Mouse (Mus musculus): Measurements from ENCODE around the gene Celf2. TPM values are rescaled to one million over a fixed set of nuclear protein-coding genes. Genes with fewer than 3 reads are reported as not detected.
A peak's percentile ranks its signal among the peaks of the same experiment; 100 is the strongest.

The Celf2 gene
- polyA plus RNA-seq, 1 experiment from 2014 or later: 25.2 TPM

DNA sequence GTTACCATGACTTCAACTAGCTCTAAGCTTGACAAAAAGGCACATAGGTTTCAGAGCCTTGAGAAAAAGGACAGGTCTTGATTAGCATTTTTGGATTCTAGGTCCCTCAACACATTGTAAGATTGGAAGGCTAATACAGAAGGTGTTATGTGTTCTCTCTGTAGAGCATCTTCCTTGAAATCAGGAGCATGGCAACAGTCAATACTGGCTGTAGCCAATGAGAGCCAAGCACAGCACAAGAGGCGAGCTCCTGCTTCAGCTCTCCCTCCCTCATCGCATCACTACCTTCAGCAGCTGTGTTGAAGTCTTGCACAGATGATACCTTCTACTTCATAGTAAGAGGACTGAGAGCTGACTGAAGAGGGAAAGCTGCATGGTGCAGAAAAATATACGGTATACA, 890.5 kb downstream of the Celf2 start:
- H3K27me3 ChIP-seq: no peaks in the 10 kb centered on the region
- in situ Hi-C loops (cut with MboI; ENCODE audit: low pct_unique_long_range_greater_than_20kb): no loop called here
- ChIA-PET CTCF (interaction anchor here (1.1 kb wide), 1 partner anchor 16 kb away, joined by 3 read pairs; no protein-coding TSS in a partner anchor), POLR2A (no interaction called here)
- ATAC-seq: no peak
- no peak for TF ChIP-seq CTCF (IDR thresholded peaks at IDR 0.05)
- no peak for DNase-seq (ENCODE audit: low read depth, low spot score)

- in situ Hi-C loops (cut with MboI; ENCODE audit: low pct_unique_long_range_greater_than_20kb): no loop called here
- no peak for ATAC-seq
- ChIA-PET POLR2A (no interaction called here), CTCF (no interaction called here)
- DNase-seq (ENCODE audit: low read depth, low spot score): no peak
- no peak for TF ChIP-seq CTCF (IDR thresholded peaks at IDR 0.05)
- no peaks in the 10 kb centered on the region for H3K27me3 ChIP-seq
These were observed 890.9 kb downstream of the Celf2 start for GRCm38 (mm10) chr2:6618450-6618849.

- TF ChIP-seq CTCF (IDR thresholded peaks at IDR 0.05): no peak
- ChIA-PET CTCF (no interaction called here), POLR2A (no interaction called here)
- in situ Hi-C loops (cut with MboI; ENCODE audit: low pct_unique_long_range_greater_than_20kb): no loop called here
- no peak for ATAC-seq
- H3K27me3 ChIP-seq: no peaks in the 10 kb centered on the region
- DNase-seq (ENCODE audit: low read depth, low spot score): no peak
These were observed 905.0 kb downstream of the Celf2 start for GRCm38 (mm10) chr2:6604347-6604746.

DNA sequence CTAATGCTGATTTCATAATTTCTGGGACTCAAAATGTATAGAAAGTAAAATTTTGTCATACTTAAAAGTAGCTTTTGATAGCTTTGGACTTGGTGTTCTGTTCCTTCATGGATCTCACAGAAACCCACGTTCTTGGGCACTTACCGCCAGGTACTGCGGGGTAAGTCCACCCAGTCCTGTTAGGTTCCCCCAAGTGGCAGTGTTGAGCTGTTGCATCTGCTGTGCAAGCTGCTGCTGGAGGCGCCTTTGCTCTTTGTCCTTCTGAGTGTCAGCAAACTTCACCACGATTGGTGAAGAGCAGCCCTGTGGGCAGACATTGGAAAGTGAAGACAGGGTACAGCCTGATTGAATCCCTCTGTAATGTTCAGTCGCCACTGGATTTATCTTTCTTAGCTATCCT, 905.5 kb downstream of the Celf2 start:
- no peaks in the 10 kb centered on the region for H3K27me3 ChIP-seq
- no peak for TF ChIP-seq CTCF (IDR thresholded peaks at IDR 0.05)
- POLR2A ChIA-PET: no interaction called here
- CTCF ChIA-PET: interaction anchor here (0.9 kb wide), 1 partner anchor 69 kb away, joined by 3 read pairs; no protein-coding TSS in a partner anchor
- DNase-seq (ENCODE audit: low read depth, low spot score): no peak
- ATAC-seq: no peak
- in situ Hi-C loops (cut with MboI; ENCODE audit: low pct_unique_long_range_greater_than_20kb): no loop called here

- H3K27me3 ChIP-seq: no peaks in the 10 kb centered on the region
- in situ Hi-C loops (cut with MboI; ENCODE audit: low pct_unique_long_range_greater_than_20kb): no loop called here
- DNase-seq (ENCODE audit: low read depth, low spot score) (no peak), ATAC-seq (no peak)
- POLR2A ChIA-PET: no interaction called here
- CTCF ChIA-PET: interaction anchor here (1.0 kb wide), 1 partner anchor 53 kb away, joined by 3 read pairs; no protein-coding TSS in a partner anchor
- TF ChIP-seq CTCF (IDR thresholded peaks at IDR 0.05): no peak
These were observed 907.2 kb downstream of the Celf2 start for GRCm38 (mm10) chr2:6602163-6602562.

DNA sequence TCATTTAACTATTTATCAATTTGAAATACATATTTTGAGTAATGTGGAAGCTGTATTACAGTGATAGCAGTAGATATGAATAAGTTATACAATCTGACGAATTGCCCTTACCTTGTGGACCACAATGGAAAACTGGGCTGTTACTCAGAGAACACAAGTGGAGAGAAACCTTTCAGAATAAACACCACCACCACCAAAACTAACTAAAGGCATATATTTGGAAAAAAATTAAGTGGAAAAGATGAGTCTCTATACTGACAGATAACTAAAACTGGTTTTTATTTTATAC, 910.5 kb downstream of the Celf2 start:
- no peaks in the 10 kb centered on the region for H3K27me3 ChIP-seq
- ATAC-seq (no peak), DNase-seq (ENCODE audit: low read depth, low spot score) (no peak)
- ChIA-PET CTCF (no interaction called here), POLR2A (no interaction called here)
- TF ChIP-seq CTCF (IDR thresholded peaks at IDR 0.05): no peak
- in situ Hi-C loops (cut with MboI; ENCODE audit: low pct_unique_long_range_greater_than_20kb): no loop called here

- no peak for TF ChIP-seq CTCF (IDR thresholded peaks at IDR 0.05)
- in situ Hi-C loops (cut with MboI; ENCODE audit: low pct_unique_long_range_greater_than_20kb): no loop called here
- ATAC-seq: no peak
- H3K27me3 ChIP-seq: no peaks in the 10 kb centered on the region
- CTCF ChIA-PET: no interaction called here
- POLR2A ChIA-PET: interaction anchor here (1.6 kb wide), 1 partner anchor 9 kb away, joined by 3 read pairs; no protein-coding TSS in a partner anchor
- DNase-seq (ENCODE audit: low read depth, low spot score): no peak
These were observed 911.1 kb downstream of the Celf2 start for GRCm38 (mm10) chr2:6598124-6598878.

DNA sequence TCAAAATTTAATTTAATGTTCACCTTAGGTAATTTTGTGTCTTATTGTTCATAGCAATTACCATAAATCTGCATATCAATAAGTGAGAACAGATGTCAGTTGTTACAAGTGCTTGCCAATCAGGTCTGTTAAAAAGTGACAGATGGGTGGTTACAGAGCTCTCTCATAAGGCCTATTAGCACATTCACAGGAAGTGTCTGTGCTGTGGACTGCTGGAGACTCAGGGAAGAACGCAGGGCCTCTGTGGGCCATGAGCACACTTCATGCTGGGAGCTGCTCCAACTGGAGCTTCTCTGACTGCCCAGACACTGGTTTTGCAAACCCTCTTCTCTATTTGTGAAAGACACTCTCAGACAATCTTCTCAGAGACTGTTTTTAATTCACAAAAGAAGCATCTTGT, 914.6 kb downstream of the Celf2 start:
- DNase-seq (ENCODE audit: low read depth, low spot score): no peak

GRCm38 (mm10) chr2:6594160-6594559, 915.2 kb downstream of the Celf2 start:
- ATAC-seq (peak; percentile 82), DNase-seq (ENCODE audit: low read depth, low spot score) (peak; percentile 33)
- ChIA-PET POLR2A (no interaction called here), CTCF (no interaction called here)
- in situ Hi-C loops (cut with MboI; ENCODE audit: low pct_unique_long_range_greater_than_20kb): no loop called here
- TF ChIP-seq CTCF (IDR thresholded peaks at IDR 0.05): no peak
- no peaks in the 10 kb centered on the region for H3K27me3 ChIP-seq

More for the DNA sequence above, 914.6 kb downstream of the Celf2 start:
- no peak for TF ChIP-seq CTCF (IDR thresholded peaks at IDR 0.05)
- ATAC-seq: peak; percentile 82
- in situ Hi-C loops (cut with MboI; ENCODE audit: low pct_unique_long_range_greater_than_20kb): no loop called here
- CTCF ChIA-PET: no interaction called here
- no peaks in the 10 kb centered on the region for H3K27me3 ChIP-seq
- POLR2A ChIA-PET: no interaction called here

DNA sequence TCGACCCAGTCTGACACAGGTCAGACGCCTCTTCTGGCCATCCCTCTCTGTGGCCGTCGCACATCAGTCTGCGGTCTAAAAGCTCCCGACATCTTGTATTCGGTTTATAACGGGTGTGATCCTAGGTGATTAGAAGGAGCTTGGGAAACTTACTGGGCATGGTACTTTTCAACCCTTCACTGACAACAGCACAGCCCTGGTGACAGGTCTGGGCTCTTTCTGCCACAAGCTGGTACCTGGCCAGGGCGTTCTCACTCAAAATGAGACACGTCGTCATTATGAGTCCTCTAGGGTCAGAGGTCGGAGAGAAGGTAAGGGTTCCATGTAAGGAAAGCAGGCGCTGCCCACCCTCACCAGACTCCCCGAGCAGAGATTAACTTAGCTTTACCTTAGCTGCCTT, 915.6 kb downstream of the Celf2 start:
- no peak for DNase-seq (ENCODE audit: low read depth, low spot score)
- no peak for ATAC-seq
- in situ Hi-C loops (cut with MboI; ENCODE audit: low pct_unique_long_range_greater_than_20kb): no loop called here
- no peak for TF ChIP-seq CTCF (IDR thresholded peaks at IDR 0.05)
- POLR2A ChIA-PET: interaction anchor here (0.6 kb wide), 1 partner anchor 346 kb away, joined by 3 read pairs; no protein-coding TSS in a partner anchor
- H3K27me3 ChIP-seq: no peaks in the 10 kb centered on the region
- CTCF ChIA-PET: no interaction called here

- ATAC-seq (no peak), DNase-seq (ENCODE audit: low read depth, low spot score) (no peak)
- CTCF ChIA-PET: no interaction called here
- in situ Hi-C loops (cut with MboI; ENCODE audit: low pct_unique_long_range_greater_than_20kb): no loop called here
- no peaks in the 10 kb centered on the region for H3K27me3 ChIP-seq
- TF ChIP-seq CTCF (IDR thresholded peaks at IDR 0.05): no peak
- POLR2A ChIA-PET: no interaction called here
These were observed 923.2 kb downstream of the Celf2 start for GRCm38 (mm10) chr2:6586122-6586681.

Data from Patski (cell line).